25 mouse cellular contexts compared by ENCODE assay signal in genomic region chr5:8002827-8003226, GRCm38 (mm10). TPM values are rescaled to one million over a fixed set of nuclear protein-coding genes. Genes with fewer than 3 reads are reported as not detected.
"Had no signal": no experiment of that assay in that cellular context is flagged by ENCODE, and none has a peak within 500 bp of the region (broad histone marks: within the 10 kb centered on the region; RNA-seq: fewer than 3 reads in every experiment).

No protein-coding gene starts in this region.

- H3K27ac ChIP-seq: gastrocnemius, adult 2 months; heart, adult 2 months; heart, embryonic 13.5 days; heart, embryonic 15.5 days; hindbrain, embryonic 10.5 days; hindbrain, embryonic 12.5 days; hindbrain, embryonic 14.5 days; intestine, embryonic 15.5 days; layer of hippocampus, adult 2 months; left cerebral cortex, adult 2 months; limb, embryonic 10.5 days; limb, embryonic 12.5 days had no signal

- H3K4me1 ChIP-seq: heart, embryonic 13.5 days; heart, embryonic 15.5 days; hindbrain, embryonic 10.5 days; hindbrain, embryonic 12.5 days; intestine, embryonic 15.5 days; limb, embryonic 10.5 days; limb, embryonic 12.5 days had no signal

- H3K9me3 ChIP-seq: heart, embryonic 13.5 days; heart, embryonic 15.5 days; hindbrain, embryonic 10.5 days; hindbrain, embryonic 12.5 days; intestine, embryonic 15.5 days; limb, embryonic 10.5 days; limb, embryonic 12.5 days had no signal

- H3K4me2 ChIP-seq: heart, embryonic 11.5 days; heart, embryonic 13.5 days; heart, embryonic 15.5 days; hindbrain, embryonic 12.5 days; hindbrain, embryonic 14.5 days; intestine, embryonic 15.5 days; limb, embryonic 12.5 days had no signal

- DNase-seq: gastrocnemius, adult 2 months; gastrocnemius, postnatal 10 days; gastrocnemius, postnatal 25 days; heart, adult 2 months; heart, postnatal 4 days; kidney, adult 18-20 months; kidney, adult 8-10 months; kidney, postnatal 10 days; kidney, postnatal 25 days; kidney, postnatal 4 days had no signal

- H3K27me3 ChIP-seq: heart, embryonic 13.5 days; heart, embryonic 15.5 days; hindbrain, embryonic 12.5 days; intestine, embryonic 15.5 days; limb, embryonic 12.5 days had no signal

- H3K4me3 ChIP-seq: gastrocnemius, adult 2 months; heart, adult 2 months; heart, embryonic 13.5 days; heart, embryonic 15.5 days; hindbrain, embryonic 10.5 days; hindbrain, embryonic 12.5 days; intestine, embryonic 15.5 days; layer of hippocampus, adult 2 months; left cerebral cortex, adult 2 months; limb, embryonic 10.5 days; limb, embryonic 12.5 days had no signal

- H3K9ac ChIP-seq: heart, embryonic 13.5 days; heart, embryonic 15.5 days; hindbrain, embryonic 12.5 days; hindbrain, embryonic 14.5 days; intestine, embryonic 15.5 days; limb, embryonic 12.5 days had no signal

- H3K36me3 ChIP-seq: heart, embryonic 13.5 days; heart, embryonic 15.5 days; hindbrain, embryonic 10.5 days; hindbrain, embryonic 12.5 days; intestine, embryonic 15.5 days; limb, embryonic 10.5 days; limb, embryonic 12.5 days had no signal

- ATAC-seq: forebrain, embryonic 16.5 days; hindbrain, embryonic 16.5 days; inflammation-experienced regulatory T-cells, adult 6 months; intestine, embryonic 15.5 days; intestine, postnatal 0 days had no signal

RNA-seq across cellular contexts. Expression of gene Steap4, which starts 42.6 kb away (rescaled TPM):
- polyA plus RNA-seq: inflammation-experienced regulatory T-cells, adult 6 months had no signal
